Comparison of ENCODE assay signal across 25 mouse cellular contexts in genomic region chr6:94063542-94063941, GRCm38 (mm10).
A peak's percentile ranks its signal among the peaks of the same experiment; 100 is the strongest.
DNase-seq lines count a peak whose midpoint lies in the region; ATAC-seq lines count a peak whose summit lies in the region.
"Had no signal": no experiment of that assay in that cellular context is flagged by ENCODE, and none has a peak within 500 bp of the region (broad histone marks: within the 10 kb centered on the region; RNA-seq: fewer than 3 reads in every experiment).

No protein-coding gene starts in this region.

- intact Hi-C loops in heart, postnatal 36 days (cut with DNase I) = no loop called here

- no peaks in the 10 kb centered on the region for H3K9me3 ChIP-seq in heart, embryonic 14.5 days (ENCODE audit: control insufficient read depth, low read length)
- H3K9me3 ChIP-seq in kidney, embryonic 16.5 days (ENCODE audit: low read length) = no peaks in the 10 kb centered on the region
- H3K9me3 ChIP-seq: embryonic facial prominence, embryonic 10.5 days; forebrain, embryonic 15.5 days; hindbrain, embryonic 10.5 days; limb, embryonic 12.5 days; liver, embryonic 12.5 days; megakaryocyte, embryonic 14.5 days; midbrain, embryonic 13.5 days had no signal

- H3K9ac ChIP-seq in heart, embryonic 14.5 days (ENCODE audit: low read length) = no peak overlapping the region
- H3K9ac ChIP-seq in kidney, embryonic 16.5 days (replicated peaks; ENCODE audit: low read length) = no peak overlapping the region
- H3K9ac ChIP-seq: forebrain, embryonic 15.5 days; limb, embryonic 12.5 days; liver, embryonic 12.5 days; lung, embryonic 14.5 days; midbrain, embryonic 13.5 days had no signal

- H3K27me3 ChIP-seq in heart, embryonic 14.5 days (ENCODE audit: control insufficient read depth, insufficient read depth, low read length) = no peaks in the 10 kb centered on the region
- H3K27me3 ChIP-seq in kidney, embryonic 16.5 days (ENCODE audit: insufficient read depth, low read length) = no peaks in the 10 kb centered on the region
- H3K27me3 ChIP-seq: forebrain, embryonic 15.5 days; limb, embryonic 12.5 days; liver, embryonic 12.5 days; megakaryocyte, embryonic 14.5 days; midbrain, embryonic 13.5 days had no signal

- H3K4me2 ChIP-seq in heart, embryonic 14.5 days (ENCODE audit: low read length) = 0 out of 2 replicates have a peak overlapping the region, but pooled peaks have one; percentile 21
- no peak overlapping the region for H3K4me2 ChIP-seq in kidney, embryonic 16.5 days (replicated peaks; ENCODE audit: low read depth, low read length)
- H3K4me2 ChIP-seq: forebrain, embryonic 15.5 days; limb, embryonic 12.5 days; liver, embryonic 12.5 days; lung, embryonic 14.5 days; midbrain, embryonic 13.5 days had no signal

- no peak overlapping the region for H3K4me3 ChIP-seq in heart, embryonic 14.5 days (ENCODE audit: control insufficient read depth in 1 of 2, insufficient read depth in 1 of 2, low read depth in 1 of 2, low read length in 2 of 2)
- no peak overlapping the region for H3K4me3 ChIP-seq in kidney, embryonic 16.5 days (ENCODE audit: low read length)
- H3K4me3 ChIP-seq: embryonic facial prominence, embryonic 10.5 days; forebrain, embryonic 15.5 days; hindbrain, embryonic 10.5 days; layer of hippocampus, adult 2 months; limb, embryonic 12.5 days; liver, embryonic 12.5 days; megakaryocyte, embryonic 14.5 days; midbrain, embryonic 13.5 days had no signal

- peak; percentile 96 for ATAC-seq in frontal cortex, adult (ENCODE audit: low TSS enrichment)
- no peak for ATAC-seq in heart, embryonic 14.5 days (ENCODE audit: insufficient number of reproducible peaks, insufficient read depth, low FRiP score, low read depth)
- no peak for ATAC-seq in kidney, embryonic 16.5 days (ENCODE audit: low FRiP score, low TSS enrichment)
- no peak for ATAC-seq in inflammation-experienced regulatory T-cells, adult 6 months
- ATAC-seq: forebrain, embryonic 15.5 days; hindbrain, postnatal 0 days; intestine, postnatal 0 days; liver, embryonic 12.5 days; midbrain, embryonic 13.5 days had no signal

- H3K4me1 ChIP-seq in heart, embryonic 14.5 days (ENCODE audit: control insufficient read depth in 2 of 2, insufficient read depth in 2 of 2, low read length in 2 of 2) = peaks cover 18 to 48% of the 10 kb centered on the region in 2 experiments
- peaks cover 20% of the 10 kb centered on the region for H3K4me1 ChIP-seq in kidney, embryonic 16.5 days (ENCODE audit: insufficient read depth, low read length)
- H3K4me1 ChIP-seq: forebrain, embryonic 15.5 days; megakaryocyte, embryonic 14.5 days had no signal

- 80% methylated on average over 4 of the region's 4 CpGs for WGBS in heart, embryonic 14.5 days
- WGBS in kidney, embryonic 16.5 days = 75% methylated on average over 4 of the region's 4 CpGs

- H3K36me3 ChIP-seq in heart, embryonic 14.5 days (ENCODE audit: control insufficient read depth, insufficient read depth, low read length) = no peaks in the 10 kb centered on the region
- H3K36me3 ChIP-seq in kidney, embryonic 16.5 days (ENCODE audit: insufficient read depth, low read length) = no peaks in the 10 kb centered on the region
- H3K36me3 ChIP-seq: embryonic facial prominence, embryonic 10.5 days; forebrain, embryonic 15.5 days; hindbrain, embryonic 10.5 days; limb, embryonic 12.5 days; liver, embryonic 12.5 days; midbrain, embryonic 13.5 days had no signal

- peak overlapping the region in 1 of 2 experiments; percentile 53; a peak in 3 of 4 replicates for H3K27ac ChIP-seq in heart, embryonic 14.5 days (replicated peaks in 1 of 2; ENCODE audit: control insufficient read depth in 1 of 2, insufficient read depth in 1 of 2, low read depth in 2 of 2, low read length in 2 of 2)
- H3K27ac ChIP-seq in kidney, embryonic 16.5 days (ENCODE audit: low read length) = peak overlapping the region; percentile 70
- H3K27ac ChIP-seq: embryonic facial prominence, embryonic 10.5 days; forebrain, embryonic 15.5 days; hindbrain, embryonic 10.5 days; hindbrain, postnatal 0 days; layer of hippocampus, adult 2 months; limb, embryonic 12.5 days; liver, embryonic 12.5 days; midbrain, embryonic 13.5 days had no signal

- DNase-seq in frontal cortex, postnatal 14 days (ENCODE audit: low spot score in 2 of 2) = no peak
- DNase-seq in heart, postnatal 36 days = no peak
- no peak for DNase-seq in kidney, postnatal 36 days
- DNase-seq in brain, adult 2 months (ENCODE audit: low read depth, low spot score) = peak; percentile 40
- DNase-seq: adrenal gland, postnatal 10 days; cerebellum, adult 9-11 months; gastrocnemius, postnatal 25 days; kidney, postnatal 10 days; lung, embryonic 14.5 days; lung, postnatal 36 days; thymus, postnatal 25 days had no signal
